Mouse (Mus musculus) c-Kit-positive CD71-positive TER-119-negative erythroid progenitor cells, embryonic 14.5 days (primary cell): ENCODE data around the gene Gjb1.
"Not testable (repeated sequence)": the region's sequence is repeated elsewhere in the genome, so short reads cannot be mapped to it uniquely, and the experiment has no call there.

ENCODE experiments used
- DNase-seq: peaks from one replicate; pipeline ENCODE4 v3.0.0-alpha.2; 2013; ENCODE audit warnings: low read depth

The Gjb1 gene

GRCm38 (mm10) chrX:101376190-101376968, at the start of gene Gjb1:
TSS of gene Gjb1 (plus strand) at chrX:101376378.
- no peak for DNase-seq

GRCm38 (mm10) chrX:101329372-101330028, 46.7 kb upstream of the Gjb1 start:
- DNase-seq, result peak; percentile 36

DNA sequence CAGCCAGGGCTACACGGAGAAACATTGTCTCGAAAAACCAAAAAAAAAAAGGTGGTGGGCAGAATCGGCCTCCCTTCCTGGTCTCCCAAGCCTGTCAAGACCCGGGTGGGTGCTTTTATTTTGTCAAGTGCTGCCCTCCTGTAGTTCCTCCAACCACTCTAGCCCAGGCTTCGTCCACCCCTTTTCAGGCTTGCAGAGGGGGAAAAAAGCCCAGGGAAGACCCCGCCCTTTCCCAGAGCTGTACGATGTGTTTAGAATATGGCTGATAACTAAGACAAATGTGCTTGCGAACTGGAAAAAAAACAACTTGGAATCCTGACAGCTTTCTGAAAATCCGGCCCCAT, 44.2 kb upstream of the Gjb1 start:
- no peak for DNase-seq

DNA sequence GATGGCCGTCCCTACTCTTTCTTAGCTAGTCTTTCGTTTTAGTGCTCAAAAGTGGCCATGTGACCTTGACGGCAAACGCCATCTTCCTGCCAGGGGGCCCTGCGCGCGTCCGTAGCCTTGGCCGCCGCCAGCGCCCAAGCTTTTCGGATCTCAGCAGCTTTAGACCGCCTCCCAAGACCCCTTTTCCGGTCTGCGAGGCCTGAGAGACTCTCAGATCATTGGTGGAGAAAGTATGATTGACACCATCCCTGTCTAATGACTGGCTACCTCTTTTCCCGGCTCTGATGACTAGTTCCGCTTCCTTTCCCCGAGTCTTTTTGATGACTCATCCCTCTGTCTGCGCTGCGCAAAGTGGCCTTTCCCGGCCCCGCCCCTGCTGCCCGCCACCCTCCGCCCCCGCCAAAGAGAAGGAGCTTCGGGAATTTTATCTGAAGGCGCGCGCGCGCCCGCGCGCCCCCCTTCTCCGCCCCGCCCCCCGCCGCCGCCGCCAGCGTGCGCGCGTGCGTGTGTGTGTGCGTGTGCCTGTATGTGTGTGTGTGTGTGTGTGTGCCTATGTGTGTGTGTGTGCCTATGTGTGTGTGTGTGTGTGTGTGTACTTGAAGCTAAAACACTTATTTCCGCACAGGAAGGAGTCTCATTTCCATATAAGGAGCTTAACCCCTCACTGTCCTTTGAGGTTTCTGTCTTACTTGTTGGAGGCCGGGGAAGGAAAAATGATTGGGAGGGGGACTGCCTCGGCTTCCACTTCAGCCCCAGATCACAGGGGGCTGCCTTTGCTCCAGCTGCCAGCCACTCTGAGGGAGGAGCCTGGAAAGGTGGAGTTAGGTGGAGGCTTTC, 43.6 kb upstream of the Gjb1 start:
- peak; percentile 82 for DNase-seq

DNA sequence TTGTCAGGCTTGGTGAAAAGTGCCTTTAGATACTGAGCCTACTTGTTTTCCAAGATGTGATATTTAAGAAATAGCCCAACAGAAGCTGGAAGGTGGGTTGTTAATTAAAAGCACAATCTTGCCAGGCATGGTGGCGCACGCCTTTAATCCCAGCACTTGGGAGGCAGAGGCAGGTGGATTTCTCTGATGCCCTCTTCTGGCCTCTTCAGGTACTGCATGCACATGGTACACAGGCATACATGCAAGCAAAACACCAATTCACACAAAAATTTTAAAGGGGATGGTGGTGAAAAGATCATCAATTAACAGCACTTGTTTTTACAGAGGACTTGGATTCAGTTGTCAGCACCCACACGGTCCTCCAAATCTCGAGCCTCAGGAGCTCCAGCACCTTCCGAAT, 41.6 kb upstream of the Gjb1 start:
- peak; percentile 21 for DNase-seq

GRCm38 (mm10) chrX:101338666-101339065, 37.5 kb upstream of the Gjb1 start:
- DNase-seq, result no peak

- not testable (repeated sequence) for DNase-seq
Measured at GRCm38 (mm10) chrX:101342837-101343236, 33.3 kb upstream of the Gjb1 start.

DNA sequence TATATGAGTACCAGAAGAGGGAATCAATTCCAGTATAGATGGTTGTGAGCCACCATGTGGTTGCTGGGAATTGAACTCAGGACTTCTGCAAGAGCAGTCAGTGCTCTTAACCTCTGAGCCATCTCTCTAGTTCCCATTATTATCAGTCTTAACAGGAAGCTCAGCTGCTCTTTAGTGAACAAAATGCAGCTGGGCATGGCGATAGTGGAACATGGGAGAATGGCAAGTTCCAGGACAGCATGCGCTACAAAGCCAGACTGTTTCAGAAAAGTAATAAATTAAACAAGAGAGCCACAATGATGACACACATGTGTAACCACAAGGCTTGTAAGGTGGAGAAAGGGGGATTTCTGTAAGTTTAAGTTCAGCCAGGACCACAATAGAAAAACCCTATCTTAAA, 30.7 kb upstream of the Gjb1 start:
- DNase-seq, result no peak

- no peak for DNase-seq
Measured at GRCm38 (mm10) chrX:101346475-101346874, 29.7 kb upstream of the Gjb1 start.

DNA sequence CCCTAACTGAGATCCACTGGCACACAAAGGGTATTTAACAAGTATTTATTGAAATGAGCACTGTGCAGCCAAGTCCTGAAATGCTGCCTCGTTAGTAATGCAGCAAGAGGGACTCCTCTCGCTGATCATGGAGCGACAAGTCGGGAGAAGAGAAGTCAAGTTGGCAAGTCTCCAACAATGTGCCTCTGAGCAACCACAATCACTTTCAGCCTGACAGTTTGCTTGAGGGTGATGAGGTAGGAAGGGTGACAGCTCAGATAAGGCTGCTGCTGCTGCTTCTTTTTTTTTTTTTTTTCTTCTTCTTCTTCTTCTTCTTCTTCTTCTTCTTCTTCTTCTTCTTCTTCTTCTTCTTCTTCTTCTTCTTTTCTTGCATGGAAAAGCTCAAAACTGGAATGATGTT, 25.0 kb upstream of the Gjb1 start:
- peak; percentile 43 for DNase-seq

DNA sequence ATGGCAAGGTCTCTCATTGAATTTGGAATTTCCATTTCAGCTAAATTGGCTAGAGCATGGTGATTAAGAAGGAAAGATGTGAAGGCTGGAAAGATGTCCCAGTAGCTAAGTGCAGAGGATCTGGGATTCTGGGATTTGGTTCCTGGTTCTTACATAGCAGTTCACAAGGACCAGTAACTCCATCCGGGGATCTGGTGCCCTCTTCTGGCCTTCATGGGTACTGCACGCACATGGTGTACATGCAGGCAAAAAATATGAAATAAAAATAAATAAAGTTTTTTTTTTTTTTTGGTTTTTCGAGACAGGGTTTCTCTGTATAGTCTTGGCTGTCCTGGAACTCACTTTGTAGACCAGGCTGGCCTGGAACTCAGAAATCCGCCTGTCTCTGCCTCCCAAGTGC, 17.3 kb upstream of the Gjb1 start:
- not testable (repeated sequence) for DNase-seq

- no peak for DNase-seq
Measured at GRCm38 (mm10) chrX:101369001-101369400, 7.2 kb upstream of the Gjb1 start.

DNA sequence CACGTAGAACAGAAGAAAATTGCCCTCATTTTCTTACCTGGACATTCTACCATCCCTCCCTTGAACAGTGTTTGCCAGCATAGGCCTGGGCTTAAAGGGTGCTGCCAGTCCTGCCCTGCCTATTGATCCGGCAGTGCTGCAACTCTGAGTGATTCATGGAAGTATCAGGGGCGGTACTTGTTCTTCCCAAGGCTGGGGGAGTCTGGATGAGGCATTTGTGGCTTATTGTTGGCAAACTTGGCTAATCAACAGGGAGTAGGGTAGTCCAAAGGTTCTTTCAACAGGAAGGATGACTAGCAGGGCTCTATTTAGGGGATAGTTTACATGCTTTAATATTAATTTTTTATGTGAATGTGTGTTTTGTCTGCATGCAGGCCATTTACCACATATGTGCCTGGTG, 5.6 kb upstream of the Gjb1 start:
- DNase-seq, result no peak

GRCm38 (mm10) chrX:101372946-101373345, 3.2 kb upstream of the Gjb1 start:
- DNase-seq, result no peak

- no peak for DNase-seq
Measured at GRCm38 (mm10) chrX:101377076-101377475, 898 bp downstream of the Gjb1 start.

DNA sequence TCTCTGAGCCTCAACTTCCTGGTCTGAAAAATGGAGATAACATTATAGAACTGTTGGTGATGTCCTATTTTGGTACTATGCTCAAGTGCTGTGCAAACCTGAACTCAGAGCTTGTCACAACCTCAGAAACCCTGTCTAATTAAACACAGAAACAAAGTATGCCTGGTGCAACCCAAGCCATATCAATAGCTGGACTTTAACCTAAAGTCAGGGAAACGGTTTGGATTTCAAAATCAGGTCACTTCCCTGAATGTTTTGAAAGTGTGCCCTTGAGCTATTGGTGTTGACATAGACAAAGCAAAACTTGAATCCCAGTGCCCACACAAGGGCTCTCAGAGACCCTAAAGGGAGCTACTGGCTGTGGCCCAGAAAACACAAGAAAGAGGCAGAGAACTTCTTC, 3.6 kb downstream of the Gjb1 start:
- no peak for DNase-seq

DNA sequence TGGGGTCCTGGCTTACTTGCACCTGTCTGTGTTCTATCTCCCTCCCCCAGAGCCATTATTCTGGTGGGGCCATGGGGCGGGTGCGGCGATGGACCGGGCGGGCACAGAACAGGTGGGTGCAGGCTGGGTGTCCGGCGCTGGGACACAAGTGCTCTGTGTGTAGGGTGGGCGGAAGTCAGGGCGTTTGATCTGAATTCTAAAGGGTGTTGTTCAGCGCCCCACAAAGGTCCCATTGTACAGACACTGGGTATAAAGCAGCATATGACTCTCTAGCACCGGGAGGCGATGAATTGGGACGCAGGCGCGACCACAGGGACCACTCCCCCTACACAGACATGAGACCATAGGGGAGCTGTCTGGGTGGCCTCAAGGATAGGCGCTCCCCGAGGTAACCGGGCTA, 7.3 kb downstream of the Gjb1 start:
- no peak for DNase-seq

DNA sequence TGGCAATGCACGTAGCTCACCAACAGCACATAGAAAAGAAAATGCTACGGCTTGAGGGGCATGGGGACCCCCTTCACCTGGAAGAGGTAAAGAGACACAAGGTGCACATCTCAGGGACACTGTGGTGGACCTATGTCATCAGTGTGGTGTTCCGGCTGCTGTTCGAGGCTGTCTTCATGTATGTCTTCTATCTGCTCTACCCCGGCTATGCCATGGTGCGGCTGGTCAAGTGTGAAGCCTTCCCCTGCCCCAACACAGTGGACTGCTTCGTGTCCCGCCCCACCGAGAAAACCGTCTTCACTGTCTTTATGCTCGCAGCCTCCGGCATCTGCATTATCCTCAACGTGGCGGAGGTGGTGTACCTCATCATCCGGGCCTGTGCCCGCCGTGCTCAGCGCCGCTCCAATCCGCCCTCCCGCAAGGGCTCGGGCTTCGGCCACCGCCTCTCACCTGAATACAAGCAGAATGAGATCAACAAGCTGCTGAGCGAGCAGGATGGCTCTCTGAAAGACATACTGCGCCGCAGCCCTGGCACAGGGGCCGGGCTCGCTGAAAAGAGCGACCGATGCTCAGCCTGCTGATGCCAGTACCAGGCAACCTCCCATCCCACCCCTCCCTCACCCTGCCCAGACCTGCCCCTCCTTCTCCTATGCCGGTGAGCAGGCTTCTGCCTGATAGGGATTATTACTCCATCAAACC, 8.4 kb downstream of the Gjb1 start:
- DNase-seq, result no peak

GRCm38 (mm10) chrX:101386222-101386621, 10.0 kb downstream of the Gjb1 start:
- DNase-seq, result no peak

- DNase-seq, result no peak
Measured at GRCm38 (mm10) chrX:101388866-101389537, 12.8 kb downstream of the Gjb1 start.

- DNase-seq, result no peak
Measured at GRCm38 (mm10) chrX:101394341-101394740, 18.2 kb downstream of the Gjb1 start.

DNA sequence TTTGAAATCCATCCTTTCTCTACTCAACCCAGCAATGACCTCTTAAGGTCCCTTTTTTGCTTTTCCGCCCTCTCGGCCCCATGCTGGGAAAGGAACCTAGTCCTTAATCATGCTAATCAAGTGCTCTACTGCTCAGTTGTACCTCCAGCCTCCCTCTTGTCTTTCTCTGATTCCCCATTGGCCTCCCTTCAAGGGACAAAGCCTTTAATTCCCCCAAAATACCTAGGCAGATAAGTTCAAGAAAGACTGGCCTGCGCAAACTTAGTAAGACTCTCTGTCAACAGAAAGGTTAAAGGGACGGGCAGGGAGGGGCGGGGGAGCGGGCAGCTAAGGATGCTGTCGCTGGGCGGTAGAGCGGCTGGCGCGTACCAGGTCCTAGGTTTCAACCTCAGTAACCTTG, 20.3 kb downstream of the Gjb1 start:
- no peak for DNase-seq
